8 mouse cellular contexts compared by ENCODE assay signal in genomic region chr12:71831258-71832087, GRCm38 (mm10). TPM values are rescaled to one million over a fixed set of nuclear protein-coding genes. Genes with fewer than 3 reads are reported as not detected.
DNase-seq lines count a peak whose midpoint lies in the region; ATAC-seq and TF ChIP-seq lines count a peak whose summit lies in the region.

No protein-coding gene starts in this region.

- peak overlapping the region; percentile 95 for H3K27ac ChIP-seq in lung, embryonic 15.5 days
- peak overlapping the region; percentile 94 for H3K27ac ChIP-seq in gastrocnemius, adult 2 months
- H3K27ac ChIP-seq in hindbrain, embryonic 15.5 days (replicated peaks): peak overlapping the region; percentile 93
- peak overlapping the region; percentile 93 for H3K27ac ChIP-seq in liver, embryonic 14.5 days
- peak overlapping the region; percentile 97 for H3K27ac ChIP-seq in neural tube, embryonic 15.5 days (replicated peaks)

- intact Hi-C loops in gastrocnemius, adult 2 months (cut with DNase I): loop anchor here (2.0 to 5.0 kb wide), 4 partner anchors 56 to 215 kb away; no protein-coding TSS in a partner anchor

- no peaks in the 10 kb centered on the region for H3K27me3 ChIP-seq in lung, embryonic 15.5 days
- no peaks in the 10 kb centered on the region; the same call in 1 of the 2 replicates for H3K27me3 ChIP-seq in hindbrain, embryonic 15.5 days
- no peaks in the 10 kb centered on the region for H3K27me3 ChIP-seq in liver, embryonic 14.5 days (ENCODE audit: control insufficient read depth, insufficient read depth, low read length)
- no peaks in the 10 kb centered on the region for H3K27me3 ChIP-seq in neural tube, embryonic 15.5 days (replicated peaks)

- WGBS in lung, embryonic 15.5 days: under 1% methylated on average over 58 of the region's 59 CpGs
- under 1% methylated on average over 57 of the region's 59 CpGs for WGBS in hindbrain, embryonic 15.5 days
- WGBS in liver, embryonic 14.5 days (ENCODE audit: insufficient replicate concordance): under 1% methylated on average over 58 of the region's 59 CpGs
- WGBS in neural tube, embryonic 15.5 days: under 1% methylated on average over 53 of the region's 59 CpGs

- peak overlapping the region; percentile 75 for H3K9ac ChIP-seq in lung, embryonic 15.5 days
- peak overlapping the region; percentile 98 for H3K9ac ChIP-seq in hindbrain, embryonic 15.5 days
- peak overlapping the region; percentile 86 for H3K9ac ChIP-seq in liver, embryonic 14.5 days (replicated peaks)
- H3K9ac ChIP-seq in neural tube, embryonic 15.5 days (replicated peaks): peak overlapping the region; percentile 94

- H3K4me1 ChIP-seq in lung, embryonic 15.5 days: peaks cover 51% of the 10 kb centered on the region
- peaks cover 46% of the 10 kb centered on the region for H3K4me1 ChIP-seq in hindbrain, embryonic 15.5 days (replicated peaks)
- peaks cover 32 to 39% of the 10 kb centered on the region in 2 experiments for H3K4me1 ChIP-seq in liver, embryonic 14.5 days (replicated peaks; ENCODE audit: control insufficient read depth in 2 of 2, insufficient read depth in 2 of 2, low read length in 1 of 2)
- peaks cover 47% of the 10 kb centered on the region for H3K4me1 ChIP-seq in neural tube, embryonic 15.5 days

- peak; percentile 33; the same call in 1 of the 2 replicates for TF ChIP-seq CTCF in gastrocnemius, adult 2 months (IDR thresholded peaks at IDR 0.05)
- 0 out of 2 replicates have a peak, but pooled peaks have one; percentile 2 for TF ChIP-seq CTCF in liver, embryonic 14.5 days (IDR thresholded peaks at IDR 0.05; ENCODE audit: low read depth)

- peak overlapping the region; percentile 77 for H3K4me3 ChIP-seq in lung, embryonic 15.5 days
- peak overlapping the region; percentile 94 for H3K4me3 ChIP-seq in gastrocnemius, adult 2 months
- peak overlapping the region; percentile 85 for H3K4me3 ChIP-seq in hindbrain, embryonic 15.5 days
- H3K4me3 ChIP-seq in liver, embryonic 14.5 days (ENCODE audit: insufficient read depth in 1 of 2, low read depth in 2 of 2, low read length in 2 of 2): peak overlapping the region; percentile 89 to 94
- H3K4me3 ChIP-seq in neural tube, embryonic 15.5 days (replicated peaks): peak overlapping the region; percentile 82

- no peaks in the 10 kb centered on the region for H3K9me3 ChIP-seq in lung, embryonic 15.5 days
- no peaks in the 10 kb centered on the region for H3K9me3 ChIP-seq in hindbrain, embryonic 15.5 days
- H3K9me3 ChIP-seq in liver, embryonic 14.5 days (ENCODE audit: control insufficient read depth, low read length): no peaks in the 10 kb centered on the region
- no peaks in the 10 kb centered on the region for H3K9me3 ChIP-seq in neural tube, embryonic 15.5 days (replicated peaks)

- no peaks in the 10 kb centered on the region for H3K36me3 ChIP-seq in lung, embryonic 15.5 days
- no peaks in the 10 kb centered on the region for H3K36me3 ChIP-seq in hindbrain, embryonic 15.5 days
- H3K36me3 ChIP-seq in liver, embryonic 14.5 days (replicated peaks; ENCODE audit: control insufficient read depth, insufficient read depth, low read depth): no peaks in the 10 kb centered on the region
- H3K36me3 ChIP-seq in neural tube, embryonic 15.5 days: no peaks in the 10 kb centered on the region

- peak overlapping the region; percentile 67 for H3K4me2 ChIP-seq in lung, embryonic 15.5 days
- peak overlapping the region; percentile 68 for H3K4me2 ChIP-seq in hindbrain, embryonic 15.5 days
- peak overlapping the region; percentile 92 for H3K4me2 ChIP-seq in liver, embryonic 14.5 days (ENCODE audit: low read depth)
- peak overlapping the region; percentile 61 for H3K4me2 ChIP-seq in neural tube, embryonic 15.5 days

- ATAC-seq in lung, embryonic 15.5 days (ENCODE audit: borderline replicate concordance, extremely low read depth, low FRiP score, low TSS enrichment): peak; percentile 25
- ATAC-seq in hindbrain, embryonic 15.5 days (ENCODE audit: low FRiP score, low read depth): peak; percentile 35; the same call in 1 of the 2 replicates
- peak; percentile 64 for ATAC-seq in liver, embryonic 14.5 days (ENCODE audit: insufficient read depth)
- ATAC-seq in neural tube, embryonic 15.5 days (ENCODE audit: low FRiP score): peak; percentile 52

- DNase-seq in lung, postnatal 10 days: no peak
- DNase-seq in c-Kit-negative CD71-positive TER-119-positive erythroid progenitor cells, embryonic 14.5 days (ENCODE audit: low read depth, low spot score): peak; percentile 55
- peak; percentile 73 for DNase-seq in gastrocnemius, adult 2 months
- DNase-seq in liver, embryonic 14.5 days (ENCODE audit: low read depth in 3 of 3, low spot score in 3 of 3): peak; percentile 72 to 77 (median 72)
- DNase-seq in thymus, postnatal 10 days (ENCODE audit: low spot score in 2 of 2): peak; percentile 6 to 26

- peak; percentile 83 for TF ChIP-seq EP300 in liver, embryonic 14.5 days (IDR thresholded peaks at IDR 0.05; ENCODE audit: low read depth)

RNA-seq across cellular contexts. Expression of gene Daam1, which starts 0.6 kb away (rescaled TPM):
- 12.2 and 13.8 TPM in 2 replicates for polyA plus RNA-seq in lung, embryonic 15.5 days (2015; fragmentation: Nextera tagmentation; extraction: Ambion mirVana)
- 10 to 100 TPM in 1 of 2 experiments, 1 to 10 TPM in 1; 8.0 to 12.8 TPM for total RNA-seq in gastrocnemius, adult 2 months (2021)
- polyA plus RNA-seq in hindbrain, embryonic 15.5 days (2015; fragmentation: Nextera tagmentation; extraction: Ambion mirVana): 26.4 and 26.5 TPM in 2 replicates
- 6.6 and 10.5 TPM in 2 replicates for polyA plus RNA-seq in liver, embryonic 14.5 days (2012; rRNA removed)
- polyA plus RNA-seq in liver, embryonic 14.5 days (2014; fragmentation: Nextera tagmentation; extraction: Ambion mirVana): 13.3 and 13.7 TPM in 2 replicates
- 21.4 and 24.1 TPM in 2 replicates for polyA plus RNA-seq in neural tube, embryonic 15.5 days (2015; fragmentation: Nextera tagmentation; extraction: Ambion mirVana)
